Mouse (Mus musculus): ENCODE measurements at regions not wholly inside any gene's neighbourhood (a gene's known extent, or its start where the extent isn't known, plus 50 kb on each side); places are given as distances from the start of the nearest gene placed in this dataset.

- 75% methylated on average over 10 of the region's 10 CpGs for WGBS
- Histone ChIP-seq H3K9me3 (ENCODE audit: control insufficient read depth, low read length) (no peaks in the 10 kb centered on the region), H3K9ac (ENCODE audit: low read length) (no peak overlapping the region), H3K36me3 (ENCODE audit: control insufficient read depth, insufficient read depth, low read length) (no peaks in the 10 kb centered on the region), H3K4me2 (ENCODE audit: low read depth, severe bottlenecking) (no peak overlapping the region), H3K27ac (replicated peaks; ENCODE audit: low read depth, low read length) (no peak overlapping the region), H3K4me3 (ENCODE audit: low read depth, low read length) (no peak overlapping the region), H3K27me3 (ENCODE audit: control insufficient read depth, insufficient read depth, low read length) (no peaks in the 10 kb centered on the region), H3K4me1 (ENCODE audit: control insufficient read depth, insufficient read depth, low read length) (no peaks in the 10 kb centered on the region)
- DNase-seq (ENCODE audit: low spot score) (no peak), ATAC-seq (ENCODE audit: insufficient number of reproducible peaks, low FRiP score, low TSS enrichment, low read depth) (no peak)
Measured at GRCm38 (mm10) chr5:133385374-133386349, 713.8 kb upstream of the Castor2 start.

GRCm38 (mm10) chr5:133365771-133366170, 733.7 kb upstream of the Castor2 start:
- 89% methylated on average over 3 of the region's 3 CpGs for WGBS
- H3K4me1 ChIP-seq (ENCODE audit: control insufficient read depth, insufficient read depth, low read length): no peaks in the 10 kb centered on the region
- H3K27ac ChIP-seq (replicated peaks; ENCODE audit: low read depth, low read length): no peak overlapping the region
- DNase-seq (ENCODE audit: low spot score) (no peak), ATAC-seq (ENCODE audit: insufficient number of reproducible peaks, low FRiP score, low TSS enrichment, low read depth) (no peak)
- no peaks in the 10 kb centered on the region for H3K27me3 ChIP-seq (ENCODE audit: control insufficient read depth, insufficient read depth, low read length)
- H3K9ac ChIP-seq (ENCODE audit: low read length): no peak overlapping the region
- no peaks in the 10 kb centered on the region for H3K36me3 ChIP-seq (ENCODE audit: control insufficient read depth, insufficient read depth, low read length)
- no peak overlapping the region for H3K4me2 ChIP-seq (ENCODE audit: low read depth, severe bottlenecking)
- no peak overlapping the region for H3K4me3 ChIP-seq (ENCODE audit: low read depth, low read length)
- H3K9me3 ChIP-seq (ENCODE audit: control insufficient read depth, low read length): no peaks in the 10 kb centered on the region

DNA sequence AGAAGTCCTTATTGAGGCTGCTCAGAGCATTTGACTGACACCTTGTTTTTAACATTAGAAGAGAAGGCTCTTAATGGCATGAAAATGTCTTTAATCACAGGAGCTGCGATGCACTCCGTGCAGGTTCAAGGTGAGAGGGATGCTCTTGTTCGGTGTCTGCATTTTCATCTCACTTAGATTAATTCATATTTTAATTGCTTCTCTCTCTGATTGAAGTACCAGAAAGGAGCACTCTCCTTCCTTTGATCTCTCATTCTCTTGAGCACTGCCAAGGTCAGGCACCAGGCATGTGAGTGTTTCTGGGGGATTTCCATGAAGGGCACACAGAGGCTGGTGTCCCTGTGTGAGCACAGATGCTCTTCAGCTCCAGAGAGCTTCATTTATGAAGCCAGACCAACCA, 752.0 kb upstream of the Castor2 start:
- Histone ChIP-seq H3K4me3 (ENCODE audit: low read depth, low read length) (no peak overlapping the region), H3K4me1 (ENCODE audit: control insufficient read depth, insufficient read depth, low read length) (no peaks in the 10 kb centered on the region), H3K9ac (ENCODE audit: low read length) (no peak overlapping the region), H3K27me3 (ENCODE audit: control insufficient read depth, insufficient read depth, low read length) (no peaks in the 10 kb centered on the region), H3K4me2 (ENCODE audit: low read depth, severe bottlenecking) (no peak overlapping the region), H3K36me3 (ENCODE audit: control insufficient read depth, insufficient read depth, low read length) (no peaks in the 10 kb centered on the region), H3K27ac (replicated peaks; ENCODE audit: low read depth, low read length) (no peak overlapping the region), H3K9me3 (ENCODE audit: control insufficient read depth, low read length) (no peaks in the 10 kb centered on the region)
- no peak for ATAC-seq (ENCODE audit: insufficient number of reproducible peaks, low FRiP score, low TSS enrichment, low read depth)
- DNase-seq (ENCODE audit: low spot score): no peak
- WGBS: 85% methylated on average over 3 of the region's 3 CpGs

DNA sequence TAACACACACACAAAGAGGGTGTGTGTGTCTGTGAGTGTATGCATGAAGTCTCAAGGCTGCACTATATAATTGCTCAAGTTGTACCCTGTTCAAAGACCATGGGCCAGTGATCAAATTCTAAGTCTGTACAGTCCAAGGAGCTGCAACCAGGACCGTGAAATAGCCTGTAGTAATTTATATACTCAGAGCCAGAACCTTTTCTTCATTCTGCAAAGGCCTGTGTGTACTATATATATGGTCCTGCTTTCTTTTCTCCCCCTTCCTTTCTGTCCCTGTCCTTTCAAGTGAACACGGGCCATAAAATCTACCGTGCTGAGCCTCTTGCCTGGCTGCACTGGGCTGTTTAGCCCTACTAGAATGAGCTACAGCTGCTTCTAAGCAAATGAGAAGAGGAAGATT, 757.5 kb upstream of the Castor2 start:
- DNase-seq (ENCODE audit: low spot score) (no peak), ATAC-seq (ENCODE audit: insufficient number of reproducible peaks, low FRiP score, low TSS enrichment, low read depth) (no peak)
- WGBS: 51% methylated on average over 3 of the region's 3 CpGs

GRCm38 (mm10) chr5:133320626-133321025, 777.5 kb upstream of the Auts2 start:
- WGBS: 72% methylated on average over 2 of the region's 2 CpGs
- Histone ChIP-seq H3K9me3 (ENCODE audit: control insufficient read depth, low read length) (no peaks in the 10 kb centered on the region), H3K36me3 (ENCODE audit: control insufficient read depth, insufficient read depth, low read length) (no peaks in the 10 kb centered on the region), H3K27me3 (ENCODE audit: control insufficient read depth, insufficient read depth, low read length) (no peaks in the 10 kb centered on the region), H3K4me1 (ENCODE audit: control insufficient read depth, insufficient read depth, low read length) (no peaks in the 10 kb centered on the region), H3K27ac (replicated peaks; ENCODE audit: low read depth, low read length) (no peak overlapping the region), H3K4me2 (ENCODE audit: low read depth, severe bottlenecking) (no peak overlapping the region), H3K9ac (ENCODE audit: low read length) (no peak overlapping the region), H3K4me3 (ENCODE audit: low read depth, low read length) (no peak overlapping the region)
- DNase-seq (ENCODE audit: low spot score): no peak
- no peak for ATAC-seq (ENCODE audit: insufficient number of reproducible peaks, low FRiP score, low TSS enrichment, low read depth)

More for the DNA sequence above, 757.5 kb upstream of the Castor2 start:
- Histone ChIP-seq H3K9ac (ENCODE audit: low read length) (no peak overlapping the region), H3K36me3 (ENCODE audit: control insufficient read depth, insufficient read depth, low read length) (no peaks in the 10 kb centered on the region), H3K4me1 (ENCODE audit: control insufficient read depth, insufficient read depth, low read length) (no peaks in the 10 kb centered on the region), H3K9me3 (ENCODE audit: control insufficient read depth, low read length) (no peaks in the 10 kb centered on the region), H3K27ac (replicated peaks; ENCODE audit: low read depth, low read length) (no peak overlapping the region), H3K4me2 (ENCODE audit: low read depth, severe bottlenecking) (no peak overlapping the region), H3K4me3 (ENCODE audit: low read depth, low read length) (no peak overlapping the region), H3K27me3 (ENCODE audit: control insufficient read depth, insufficient read depth, low read length) (no peaks in the 10 kb centered on the region)

- no peak for ATAC-seq (ENCODE audit: insufficient number of reproducible peaks, low FRiP score, low TSS enrichment, low read depth)
- 93% methylated on average over 1 of the region's 1 CpGs for WGBS
- Histone ChIP-seq H3K4me3 (ENCODE audit: low read depth, low read length) (no peak overlapping the region), H3K9ac (ENCODE audit: low read length) (no peak overlapping the region), H3K4me1 (ENCODE audit: control insufficient read depth, insufficient read depth, low read length) (no peaks in the 10 kb centered on the region), H3K9me3 (ENCODE audit: control insufficient read depth, low read length) (no peaks in the 10 kb centered on the region), H3K36me3 (ENCODE audit: control insufficient read depth, insufficient read depth, low read length) (no peaks in the 10 kb centered on the region), H3K27me3 (ENCODE audit: control insufficient read depth, insufficient read depth, low read length) (no peaks in the 10 kb centered on the region), H3K4me2 (ENCODE audit: low read depth, severe bottlenecking) (no peak overlapping the region), H3K27ac (replicated peaks; ENCODE audit: low read depth, low read length) (no peak overlapping the region)
- no peak for DNase-seq (ENCODE audit: low spot score)
Measured at GRCm38 (mm10) chr5:133320206-133320605, 777.1 kb upstream of the Auts2 start.

DNA sequence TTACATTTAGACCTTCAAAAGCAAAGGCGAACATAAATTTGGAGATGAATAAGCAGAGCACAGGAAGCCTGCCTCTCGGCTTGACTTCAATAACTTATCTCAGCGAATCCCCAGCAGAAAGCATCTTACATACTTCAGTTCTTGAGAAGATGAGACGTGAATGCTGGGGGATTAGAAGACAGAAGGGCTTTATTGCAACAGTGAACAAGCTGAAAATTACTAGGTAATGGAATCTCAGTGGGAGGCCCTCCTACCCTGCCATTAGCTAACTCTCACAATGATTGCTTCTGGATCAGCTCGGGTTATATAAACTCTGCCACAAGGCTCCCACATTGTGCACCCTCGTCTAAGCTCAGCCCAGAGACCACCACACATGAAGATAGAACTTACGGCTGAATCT, 770.9 kb upstream of the Auts2 start:
- H3K36me3 ChIP-seq (ENCODE audit: control insufficient read depth, insufficient read depth, low read length): no peaks in the 10 kb centered on the region
- H3K27ac ChIP-seq (replicated peaks; ENCODE audit: low read depth, low read length): no peak overlapping the region
- 60% methylated on average over 7 of the region's 7 CpGs for WGBS
- no peak overlapping the region for H3K4me2 ChIP-seq (ENCODE audit: low read depth, severe bottlenecking)
- no peak overlapping the region for H3K4me3 ChIP-seq (ENCODE audit: low read depth, low read length)
- no peak for DNase-seq (ENCODE audit: low spot score)
- H3K9ac ChIP-seq (ENCODE audit: low read length): no peak overlapping the region
- 0 out of 2 replicates have a peak, but pooled peaks cover 6% of the 10 kb centered on the region for H3K4me1 ChIP-seq (ENCODE audit: control insufficient read depth, insufficient read depth, low read length)
- H3K27me3 ChIP-seq (ENCODE audit: control insufficient read depth, insufficient read depth, low read length): no peaks in the 10 kb centered on the region
- ATAC-seq (ENCODE audit: insufficient number of reproducible peaks, low FRiP score, low TSS enrichment, low read depth): no peak
- no peaks in the 10 kb centered on the region for H3K9me3 ChIP-seq (ENCODE audit: control insufficient read depth, low read length)

DNA sequence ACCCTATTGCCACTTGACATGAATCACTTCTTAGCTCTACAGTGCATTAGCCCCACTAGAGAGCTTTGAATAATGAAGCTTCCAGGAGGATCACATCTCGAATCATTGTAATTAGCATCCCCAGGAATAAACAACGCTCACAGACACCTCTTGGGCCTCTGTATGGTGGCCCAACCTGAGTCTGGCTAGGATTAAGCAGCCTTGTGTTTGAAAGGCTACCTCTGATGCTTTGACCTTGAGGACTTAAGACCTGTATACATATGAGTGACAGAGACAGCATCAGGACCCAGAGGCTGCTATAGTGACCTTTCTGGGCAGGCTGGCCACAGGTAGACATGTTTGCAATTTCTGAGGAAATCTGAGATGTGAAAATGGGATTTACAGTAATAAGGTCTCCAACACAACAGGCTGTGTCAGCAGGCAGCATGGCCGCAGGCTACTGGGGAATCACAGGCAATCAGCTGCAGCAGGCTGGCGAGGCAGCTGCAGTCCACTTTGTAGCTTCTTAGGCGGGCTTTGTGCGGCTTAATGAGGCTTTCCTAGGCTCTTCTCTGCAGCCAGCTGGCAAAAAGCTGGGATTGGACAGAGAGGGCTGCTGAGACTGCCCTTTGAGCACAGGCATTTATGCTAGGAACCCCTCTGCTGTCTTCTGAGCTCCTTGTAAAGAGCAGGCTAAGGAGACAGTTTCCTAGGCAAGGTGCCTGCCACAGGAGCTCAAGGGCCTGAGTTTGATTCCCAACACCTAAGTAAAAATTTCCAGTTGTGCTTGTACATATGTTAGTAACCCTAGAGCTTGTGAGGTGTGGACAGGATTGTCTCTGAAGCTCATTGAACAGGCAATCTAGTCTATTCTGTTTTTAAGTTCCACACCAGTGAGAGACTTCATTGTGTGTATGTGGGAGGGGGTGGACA, 768.1 kb upstream of the Auts2 start:
- ATAC-seq (ENCODE audit: insufficient number of reproducible peaks, low FRiP score, low TSS enrichment, low read depth) (peak; percentile 54; the same call in 1 of the 2 replicates), DNase-seq (ENCODE audit: low spot score) (peak; percentile 71)
- Histone ChIP-seq H3K36me3 (ENCODE audit: control insufficient read depth, insufficient read depth, low read length) (no peaks in the 10 kb centered on the region), H3K4me1 (ENCODE audit: control insufficient read depth, insufficient read depth, low read length) (0 out of 2 replicates have a peak, but pooled peaks cover 6% of the 10 kb centered on the region), H3K4me2 (ENCODE audit: low read depth, severe bottlenecking) (no peak overlapping the region), H3K27ac (replicated peaks; ENCODE audit: low read depth, low read length) (no peak overlapping the region), H3K9ac (ENCODE audit: low read length) (no peak overlapping the region), H3K27me3 (ENCODE audit: control insufficient read depth, insufficient read depth, low read length) (no peaks in the 10 kb centered on the region), H3K9me3 (ENCODE audit: control insufficient read depth, low read length) (no peaks in the 10 kb centered on the region), H3K4me3 (ENCODE audit: low read depth, low read length) (no peak overlapping the region)
- WGBS: 20% methylated on average over 6 of the region's 6 CpGs
